ENCODE assay signal across 9 mouse cellular contexts in the genomic region with DNA sequence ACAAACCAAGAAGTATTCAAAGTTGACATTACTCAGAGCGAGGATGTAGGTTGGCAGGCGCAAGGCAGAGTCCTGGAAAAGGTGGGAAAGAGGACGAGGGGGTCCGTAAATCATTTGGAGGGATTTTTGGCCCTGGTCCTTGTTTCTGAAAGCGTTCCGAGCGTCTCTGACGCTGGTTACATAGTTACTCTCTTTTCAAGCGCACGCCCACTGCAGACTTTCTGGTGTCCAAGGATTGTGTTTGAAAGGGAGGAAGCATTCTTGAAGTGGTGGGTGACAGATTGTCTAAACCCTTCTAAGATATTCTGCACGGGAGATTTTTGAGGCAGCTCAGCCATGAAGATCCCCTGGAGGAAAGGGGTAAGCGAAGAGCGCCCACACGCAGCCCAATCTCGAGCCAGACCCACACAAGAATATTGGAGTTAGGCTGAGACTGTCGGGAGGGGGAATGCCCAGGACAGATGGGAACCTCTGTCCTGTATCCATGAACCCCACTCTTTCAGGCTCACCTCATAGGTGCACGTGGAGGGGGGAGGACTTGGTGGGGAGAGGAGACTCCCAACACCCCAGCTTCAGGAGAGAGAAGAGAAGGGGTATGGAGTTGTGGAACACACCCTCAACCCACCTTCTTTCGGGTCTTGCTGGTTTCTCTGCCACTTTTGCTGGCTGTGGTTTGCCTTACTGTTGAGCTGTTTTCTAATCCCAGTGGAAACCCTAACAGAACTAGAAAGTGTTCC. TPM values are rescaled to one million over a fixed set of nuclear protein-coding genes. Genes with fewer than 3 reads are reported as not detected.
DNase-seq lines count a peak whose midpoint lies in the region; ATAC-seq lines count a peak whose summit lies in the region.
"Had no signal": no experiment of that assay in that cellular context is flagged by ENCODE, and none has a peak within 500 bp of the region (broad histone marks: within the 10 kb centered on the region; RNA-seq: fewer than 3 reads in every experiment).

No protein-coding gene starts in this region.

- H3K4me2 ChIP-seq in heart, embryonic 13.5 days, result peak overlapping the region; percentile 68
- peak overlapping the region; percentile 62 for H3K4me2 ChIP-seq in limb, embryonic 13.5 days (replicated peaks)

- H3K27ac ChIP-seq in heart, embryonic 13.5 days (replicated peaks), result no peak overlapping the region
- H3K27ac ChIP-seq in limb, embryonic 13.5 days, result no peak overlapping the region

- no peak overlapping the region for H3K9ac ChIP-seq in heart, embryonic 13.5 days
- H3K9ac ChIP-seq in limb, embryonic 13.5 days, result no peak overlapping the region

- peak overlapping the region; percentile 45 for H3K4me3 ChIP-seq in heart, embryonic 13.5 days
- peak overlapping the region; percentile 37 for H3K4me3 ChIP-seq in limb, embryonic 13.5 days

- WGBS in heart, embryonic 13.5 days, result 4% methylated on average over 18 of the region's 18 CpGs
- 3% methylated on average over 18 of the region's 18 CpGs for WGBS in limb, embryonic 13.5 days

- H3K4me1 ChIP-seq in heart, embryonic 13.5 days, result peaks cover 28% of the 10 kb centered on the region
- H3K4me1 ChIP-seq in limb, embryonic 13.5 days, result peaks cover 29% of the 10 kb centered on the region

- H3K27me3 ChIP-seq in heart, embryonic 13.5 days (replicated peaks), result peaks cover 100% of the 10 kb centered on the region
- peaks cover 98% of the 10 kb centered on the region for H3K27me3 ChIP-seq in limb, embryonic 13.5 days

- no peak for DNase-seq in heart, adult 9 months (ENCODE audit: low spot score in 2 of 2)
- peak; percentile 10 for DNase-seq in testis, postnatal 14 days (ENCODE audit: low spot score)
- no peak for DNase-seq in testis, postnatal 10 days (ENCODE audit: low spot score)
- DNase-seq in ovary, adult 18-20 months (ENCODE audit: low spot score), result no peak
- DNase-seq in urinary bladder, postnatal 14 days (ENCODE audit: low spot score), result no peak
- DNase-seq in spleen, postnatal 4 days (ENCODE audit: low spot score in 2 of 2), result no peak

- no peak for ATAC-seq in heart, embryonic 13.5 days (ENCODE audit: extremely low read depth, insufficient number of reproducible peaks, low FRiP score, low TSS enrichment)
- ATAC-seq in limb, embryonic 13.5 days (ENCODE audit: low FRiP score, low read depth), result no peak

- no peaks in the 10 kb centered on the region for H3K36me3 ChIP-seq in heart, embryonic 13.5 days
- no peaks in the 10 kb centered on the region for H3K36me3 ChIP-seq in limb, embryonic 13.5 days

- H3K9me3 ChIP-seq in heart, embryonic 13.5 days, result no peaks in the 10 kb centered on the region
- H3K9me3 ChIP-seq in limb, embryonic 13.5 days, result no peaks in the 10 kb centered on the region

RNA-seq across cellular contexts. Expression of a gene that starts 6.5 kb away (rescaled TPM):
- polyA plus RNA-seq in heart, embryonic 13.5 days (2015; fragmentation: Nextera tagmentation; extraction: Ambion mirVana), result 1.0 and 1.1 TPM in 2 replicates
- polyA plus RNA-seq in limb, embryonic 13.5 days (2015; fragmentation: Nextera tagmentation; extraction: Ambion mirVana), result 2.7 and 3.0 TPM in 2 replicates
- polyA plus RNA-seq: heart, postnatal 0 days had no signal

RNA-seq across cellular contexts. Expression of a gene that starts 60.0 kb away (rescaled TPM):
- not detected in 2 replicates for polyA plus RNA-seq in heart, embryonic 13.5 days (2015; fragmentation: Nextera tagmentation; extraction: Ambion mirVana)
- polyA plus RNA-seq in limb, embryonic 13.5 days (2015; fragmentation: Nextera tagmentation; extraction: Ambion mirVana), result not detected in 2 replicates
- polyA plus RNA-seq: heart, postnatal 0 days had no signal
